Mouse (Mus musculus): ENCODE results near the gene Slc25a17.

Gene Slc25a17

GRCm38 (mm10) chr15:81302151-81302808 is 58.3 kb downstream of the Slc25a17 start:
- no peak for DNase-seq (ENCODE audit: low read depth, low spot score)

- DNase-seq (ENCODE audit: low read depth, low spot score): no peak
These were observed 59.2 kb downstream of the Slc25a17 start for GRCm38 (mm10) chr15:81301193-81302070.

GRCm38 (mm10) chr15:81300520-81301069 is 60.0 kb downstream of the Slc25a17 start:
- DNase-seq (ENCODE audit: low read depth, low spot score): no peak

- DNase-seq (ENCODE audit: low read depth, low spot score): no peak
These were observed 61.1 kb downstream of the Slc25a17 start for GRCm38 (mm10) chr15:81299549-81299948.

GRCm38 (mm10) chr15:81298213-81298612 is 62.4 kb downstream of the Slc25a17 start:
- no peak for DNase-seq (ENCODE audit: low read depth, low spot score)

GRCm38 (mm10) chr15:81297543-81297942 is 63.1 kb downstream of the Slc25a17 start:
- no peak for DNase-seq (ENCODE audit: low read depth, low spot score)

- no peak for DNase-seq (ENCODE audit: low read depth, low spot score)
These were observed 65.7 kb downstream of the Slc25a17 start for GRCm38 (mm10) chr15:81294897-81295296.

- no peak for DNase-seq (ENCODE audit: low read depth, low spot score)
These were observed 66.2 kb downstream of the Slc25a17 start for GRCm38 (mm10) chr15:81294386-81294785.

GRCm38 (mm10) chr15:81290747-81291146 is 69.9 kb downstream of the Slc25a17 start:
- no peak for DNase-seq (ENCODE audit: low read depth, low spot score)

GRCm38 (mm10) chr15:81290230-81290629 is 70.4 kb downstream of the Slc25a17 start:
- DNase-seq (ENCODE audit: low read depth, low spot score): no peak

- DNase-seq (ENCODE audit: low read depth, low spot score): no peak
These were observed 76.4 kb downstream of the Slc25a17 start for GRCm38 (mm10) chr15:81284121-81284734.

- no peak for DNase-seq (ENCODE audit: low read depth, low spot score)
These were observed 81.9 kb downstream of the Slc25a17 start for GRCm38 (mm10) chr15:81278699-81279098.

- DNase-seq (ENCODE audit: low read depth, low spot score): peak; percentile 46
These were observed 82.7 kb downstream of the Slc25a17 start for GRCm38 (mm10) chr15:81277928-81278327.

GRCm38 (mm10) chr15:81273361-81273760 is 87.3 kb downstream of the Slc25a17 start:
- no peak for DNase-seq (ENCODE audit: low read depth, low spot score)

GRCm38 (mm10) chr15:81272305-81273053 is 88.1 kb downstream of the Slc25a17 start:
- no peak for DNase-seq (ENCODE audit: low read depth, low spot score)

Data from forelimb bud, embryonic 11.5 days (tissue).